Mouse (Mus musculus) stomach, embryonic 16.5 days (tissue): ENCODE data around the gene Pde11a. TPM values are rescaled to one million over a fixed set of nuclear protein-coding genes. Genes with fewer than 3 reads are reported as not detected.

Experiments used
- ATAC-seq: fragments of 200-750 bp; cut with Nextera tagmentation; 2 replicates; pipeline ENCODE4 v1.8.0; 2017; ENCODE audit warnings: moderate number of reproducible peaks, moderate TSS enrichment; ENCODE audit not compliant: insufficient read depth, low FRiP score
- H3K27ac ChIP-seq: fragments of 300-500 bp; sonication (generic); 2 replicates; pipeline ENCODE4 v1.5.1; 2014; ENCODE audit warnings: low read length
- H3K27me3 ChIP-seq: fragments of 300-500 bp; sonication (generic); 2 replicates; pipeline ENCODE4 v1.6.1; 2014; ENCODE audit warnings: low read length, control low read depth, mixed read lengths; ENCODE audit not compliant: control insufficient read depth, insufficient read depth
- H3K36me3 ChIP-seq: fragments of 300-500 bp; sonication (generic); 2 replicates; pipeline ENCODE4 v1.6.1; 2014; ENCODE audit warnings: low read length; ENCODE audit not compliant: control insufficient read depth, insufficient read depth
- H3K4me1 ChIP-seq: fragments of 300-500 bp; sonication (generic); 2 replicates; pipeline ENCODE4 v1.6.1; 2014; ENCODE audit warnings: low read length, control low read depth, mixed read lengths; ENCODE audit not compliant: control insufficient read depth, insufficient read depth
- H3K4me2 ChIP-seq: fragments of 300-500 bp; sonication (generic); 2 replicates; pipeline ENCODE4 v1.6.1; 2014; ENCODE audit warnings: low read depth, low read length, mixed read lengths
- H3K4me3 ChIP-seq: fragments of 300-500 bp; sonication (generic); replicated peaks from 2 replicates; pipeline ENCODE4 v1.5.1; 2014; ENCODE audit warnings: mild to moderate bottlenecking, low read length
- H3K9ac ChIP-seq: fragments of 300-500 bp; sonication (generic); 2 replicates; pipeline ENCODE4 v1.6.1; 2014; ENCODE audit warnings: low read length
- H3K9me3 ChIP-seq: fragments of 300-500 bp; sonication (generic); replicated peaks from 2 replicates; pipeline ENCODE4 v1.6.1; 2016; ENCODE audit warnings: low read length, control low read depth; ENCODE audit not compliant: control insufficient read depth
- WGBS: fragments of 180-500 bp; shearing (Covaris S2); extraction: QIAGEN DNeasy Blood & Tissue Kit; methylation state at CpG from one replicate; pipeline ENCODE4 v1.1.7; 2014; 5-methylcytosine and 5-hydroxymethylcytosine counted together
- polyA plus RNA-seq: library from polyadenylated mRNA; unstranded; fragments of >200 nt; fragmentation: Nextera tagmentation; extraction: Ambion mirVana; gene quantifications from 2 replicates; pipeline ENCODE4 v1.2.1, GENCODE M21; 2015

Pde11a gene
- polyA plus RNA-seq, 1 experiment from 2014 or later: 0.08 TPM

GRCm38 (mm10) chr2:76326161-76326560 lies 12.4 kb downstream of the Pde11a start:
- H3K4me3 ChIP-seq: no peak overlapping the region
- 90% methylated on average over 3 of the region's 3 CpGs for WGBS
- no peak for ATAC-seq

GRCm38 (mm10) chr2:76324463-76324862 lies 14.1 kb downstream of the Pde11a start:
- no peak for ATAC-seq
- Histone ChIP-seq H3K9ac (no peak overlapping the region), H3K27me3 (no peaks in the 10 kb centered on the region), H3K9me3 (no peaks in the 10 kb centered on the region), H3K36me3 (no peaks in the 10 kb centered on the region), H3K4me2 (no peak overlapping the region), H3K27ac (no peak overlapping the region), H3K4me1 (no peaks in the 10 kb centered on the region), H3K4me3 (no peak overlapping the region)
- WGBS: 87% methylated on average over 5 of the region's 5 CpGs

More at GRCm38 (mm10) chr2:76326161-76326560, 12.4 kb downstream of the Pde11a start:
- Histone ChIP-seq H3K36me3 (no peaks in the 10 kb centered on the region), H3K9ac (no peak overlapping the region), H3K4me2 (no peak overlapping the region), H3K9me3 (no peaks in the 10 kb centered on the region), H3K4me1 (no peaks in the 10 kb centered on the region), H3K27me3 (no peaks in the 10 kb centered on the region), H3K27ac (no peak overlapping the region)

GRCm38 (mm10) chr2:76323185-76323875 lies 15.2 kb downstream of the Pde11a start:
- Histone ChIP-seq H3K4me3 (no peak overlapping the region), H3K9ac (no peak overlapping the region), H3K4me2 (no peak overlapping the region), H3K27me3 (no peaks in the 10 kb centered on the region), H3K4me1 (no peaks in the 10 kb centered on the region), H3K9me3 (no peaks in the 10 kb centered on the region), H3K27ac (no peak overlapping the region), H3K36me3 (no peaks in the 10 kb centered on the region)
- no peak for ATAC-seq
- WGBS: 81% methylated on average over 21 of the region's 21 CpGs

- no peak for ATAC-seq
- Histone ChIP-seq H3K4me2 (no peak overlapping the region), H3K4me1 (no peaks in the 10 kb centered on the region), H3K27me3 (no peaks in the 10 kb centered on the region), H3K9ac (no peak overlapping the region), H3K4me3 (no peak overlapping the region), H3K9me3 (no peaks in the 10 kb centered on the region), H3K27ac (no peak overlapping the region), H3K36me3 (no peaks in the 10 kb centered on the region)
- 89% methylated on average over 6 of the region's 6 CpGs for WGBS
Observed at GRCm38 (mm10) chr2:76320336-76320735, 18.2 kb downstream of the Pde11a start.

- H3K9me3 ChIP-seq: no peaks in the 10 kb centered on the region
- H3K9ac ChIP-seq: no peak overlapping the region
- no peak overlapping the region for H3K27ac ChIP-seq
- 86% methylated on average over 6 of the region's 6 CpGs for WGBS
- H3K36me3 ChIP-seq: no peaks in the 10 kb centered on the region
- no peak for ATAC-seq
- H3K4me1 ChIP-seq: no peaks in the 10 kb centered on the region
- no peak overlapping the region for H3K4me2 ChIP-seq
- no peak overlapping the region for H3K4me3 ChIP-seq
- no peaks in the 10 kb centered on the region for H3K27me3 ChIP-seq
Observed at GRCm38 (mm10) chr2:76319231-76319630, 19.3 kb downstream of the Pde11a start.

GRCm38 (mm10) chr2:76287671-76288070 lies 50.9 kb downstream of the Pde11a start:
- Histone ChIP-seq H3K9me3 (no peaks in the 10 kb centered on the region), H3K4me1 (no peaks in the 10 kb centered on the region), H3K9ac (no peak overlapping the region), H3K27ac (no peak overlapping the region), H3K4me2 (no peak overlapping the region), H3K36me3 (no peaks in the 10 kb centered on the region), H3K27me3 (no peaks in the 10 kb centered on the region), H3K4me3 (no peak overlapping the region)
- 88% methylated on average over 3 of the region's 3 CpGs for WGBS
- ATAC-seq: no peak

GRCm38 (mm10) chr2:76286288-76286740 lies 52.3 kb downstream of the Pde11a start:
- no peak overlapping the region for H3K27ac ChIP-seq
- no peaks in the 10 kb centered on the region for H3K9me3 ChIP-seq
- H3K9ac ChIP-seq: no peak overlapping the region
- ATAC-seq: no peak
- 75% methylated on average over 4 of the region's 4 CpGs for WGBS
- H3K4me1 ChIP-seq: no peaks in the 10 kb centered on the region
- H3K27me3 ChIP-seq: no peaks in the 10 kb centered on the region
- H3K4me2 ChIP-seq: no peak overlapping the region
- no peak overlapping the region for H3K4me3 ChIP-seq
- H3K36me3 ChIP-seq: no peaks in the 10 kb centered on the region

GRCm38 (mm10) chr2:76285150-76285549 lies 53.4 kb downstream of the Pde11a start:
- Histone ChIP-seq H3K4me1 (no peaks in the 10 kb centered on the region), H3K36me3 (no peaks in the 10 kb centered on the region), H3K9me3 (no peaks in the 10 kb centered on the region), H3K27me3 (no peaks in the 10 kb centered on the region), H3K27ac (no peak overlapping the region), H3K4me3 (no peak overlapping the region), H3K9ac (no peak overlapping the region), H3K4me2 (no peak overlapping the region)
- ATAC-seq: no peak
- 82% methylated on average over 3 of the region's 3 CpGs for WGBS

GRCm38 (mm10) chr2:76283378-76284132 lies 55.0 kb downstream of the Pde11a start:
- Histone ChIP-seq H3K4me2 (no peak overlapping the region), H3K9ac (no peak overlapping the region), H3K36me3 (no peaks in the 10 kb centered on the region), H3K27me3 (no peaks in the 10 kb centered on the region), H3K4me3 (no peak overlapping the region), H3K9me3 (no peaks in the 10 kb centered on the region), H3K4me1 (no peaks in the 10 kb centered on the region), H3K27ac (no peak overlapping the region)
- WGBS: 77% methylated on average over 6 of the region's 6 CpGs
- ATAC-seq: no peak
